Mouse (Mus musculus) erythroblast, embryonic 14.5 days (primary cell): Measurements from ENCODE around the gene Wdr90.

Source experiments
- GATA1 ChIP-seq: IDR thresholded peaks from 2 replicates; pipeline ENCODE4 v1.6.1; 2012; ENCODE audit warnings: low read length, inconsistent platforms, mixed read lengths
- TAL1 ChIP-seq: IDR thresholded peaks from 3 replicates; pipeline ENCODE4 v1.6.1; 2012; ENCODE audit warnings: low read length, inconsistent platforms, mixed read lengths

GRCm38 (mm10) chr17:25827546-25828222 is 33.6 kb downstream of the Wdr90 start:
- no peak for TF ChIP-seq TAL1
- TF ChIP-seq GATA1: no peak
